14 mouse cellular contexts compared by ENCODE assay signal in the genomic region with DNA sequence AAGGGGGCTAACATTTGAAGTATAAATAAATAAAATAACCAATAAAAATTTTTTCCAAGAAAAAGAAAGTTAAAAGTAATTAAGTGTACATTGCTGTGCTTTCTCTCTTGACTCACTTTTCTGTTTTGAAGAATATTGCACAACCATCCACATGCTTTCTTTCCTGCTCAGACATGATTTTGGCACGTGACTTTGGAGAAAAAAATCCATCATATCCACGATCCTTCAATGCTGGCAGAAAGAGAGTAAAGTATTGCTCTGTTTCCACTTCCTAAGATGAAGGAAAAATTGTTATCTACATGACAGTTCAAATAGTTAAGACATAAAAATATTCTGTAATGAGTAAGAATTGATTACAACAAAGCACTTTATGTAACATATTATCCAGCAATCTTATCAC.
DNase-seq lines count a peak whose midpoint lies in the region.
"Had no signal": no experiment of that assay in that cellular context is flagged by ENCODE, and none has a peak within 500 bp of the region (broad histone marks: within the 10 kb centered on the region; RNA-seq: fewer than 3 reads in every experiment).

No protein-coding gene starts in this region.

- DNase-seq in adrenal gland, adult 2 months, result peak; percentile 6
- no peak for DNase-seq in adrenal gland, postnatal 36 days
- DNase-seq in lung, postnatal 25 days (ENCODE audit: low spot score), result peak; percentile 18
- no peak for DNase-seq in lung, postnatal 14 days
- peak; percentile 47 for DNase-seq in adipocyte (ENCODE audit: low spot score)
- DNase-seq in right cerebral cortex, adult 18-20 months, result no peak
- no peak for DNase-seq in ovary, postnatal 36 days (ENCODE audit: low spot score)
- DNase-seq: adrenal gland, postnatal 14 days; cerebellum, adult 18-20 months; cerebellum, adult 9-11 months; cerebellum, postnatal 36 days; gastrocnemius, postnatal 36 days; heart, adult 18-20 months; heart, postnatal 14 days had no signal

Comparison
In these comparisons a context has a peak if more than half of its experiments do, and no peak if none do; other contexts are left out.
1. DNase-seq: peak in adrenal gland, adult 2 months (single experiment), lung, postnatal 25 days (single experiment) and adipocyte (single experiment); none in adrenal gland, postnatal 36 days (0 of 2), lung, postnatal 14 days (single experiment), right cerebral cortex, adult 18-20 months (single experiment) and ovary, postnatal 36 days (single experiment).